Mouse (Mus musculus): ENCODE data around the gene Atg7. TPM values are rescaled to one million over a fixed set of nuclear protein-coding genes. Genes with fewer than 3 reads are reported as not detected.

The Atg7 gene
- total and polyA plus RNA-seq, 3 experiments: 11.1 to 15.7 (median 14.8) TPM

DNA sequence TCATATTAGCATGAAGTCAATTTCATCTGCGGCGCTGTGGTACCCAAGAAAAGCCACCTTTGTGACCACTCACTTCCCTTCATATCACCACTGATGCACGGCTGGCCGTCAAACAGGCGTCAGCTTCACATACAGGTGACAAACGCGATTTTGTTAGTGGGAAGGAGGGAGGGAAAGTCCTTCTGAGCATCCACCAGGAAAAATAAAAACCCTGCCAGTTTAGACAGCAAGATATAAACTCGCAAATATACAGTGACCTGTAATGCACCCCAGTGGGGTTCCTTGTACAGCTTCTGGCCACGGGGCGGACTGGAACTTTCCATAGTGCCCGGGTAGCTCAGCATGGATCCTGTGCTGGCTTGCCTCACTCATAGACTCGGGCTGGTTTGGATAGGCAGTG is 248.9 kb downstream of the Atg7 start:
- H3K79me2 ChIP-seq (replicated peaks; ENCODE audit: control insufficient read depth, extremely low read depth, insufficient read depth, poor library complexity, severe bottlenecking): peaks cover 76% of the 10 kb centered on the region
- no peak for DNase-seq (ENCODE audit: extremely low read depth)
- TF ChIP-seq MYC (IDR thresholded peaks at IDR 0.05; ENCODE audit: low read depth, low read length) (no peak), RAD21 (IDR thresholded peaks at IDR 0.05; ENCODE audit: low read depth, low read length) (no peak), JUND (conservative IDR thresholded peaks at IDR 0.05; ENCODE audit: low read depth, low read length) (no peak), NELFE (IDR thresholded peaks at IDR 0.05; ENCODE audit: low read depth, low read length) (no peak), CHD2 (IDR thresholded peaks at IDR 0.05; ENCODE audit: low read length) (no peak), MXI1 (IDR thresholded peaks at IDR 0.05; ENCODE audit: low read depth, low read length) (no peak), EP300 (IDR thresholded peaks at IDR 0.05; ENCODE audit: low read length) (no peak), ELF1 (IDR thresholded peaks at IDR 0.05; ENCODE audit: low read depth, low read length) (no peak), POLR2AphosphoS2 (IDR thresholded peaks at IDR 0.05; ENCODE audit: low read depth, low read length) (no peak), MAFK (IDR thresholded peaks at IDR 0.05; ENCODE audit: insufficient replicate concordance, low read length) (no peak), KAT2A (IDR thresholded peaks at IDR 0.05; ENCODE audit: insufficient replicate concordance, low read length) (no peak), UBTF (IDR thresholded peaks at IDR 0.05; ENCODE audit: low read depth, low read length) (no peak)
- peaks cover 63 to 85% of the 10 kb centered on the region in 2 experiments for H3K4me1 ChIP-seq (ENCODE audit: control insufficient read depth in 1 of 2, insufficient read depth in 2 of 2)
- H3K4me2 ChIP-seq (ENCODE audit: insufficient read depth, low read depth, poor library complexity, severe bottlenecking): no peak overlapping the region
- H3K9ac ChIP-seq (ENCODE audit: insufficient read depth, low read depth): no peak overlapping the region
- no peaks in the 10 kb centered on the region for H3K27me3 ChIP-seq (replicated peaks)
- no peak overlapping the region; the same call in 1 of the 2 replicates for H3K27ac ChIP-seq (ENCODE audit: insufficient read depth, low read depth)
- dilution Hi-C loops (cut with MboI; ENCODE audit: extremely low pct_ligation_motif_present, extremely low pct_unique_long_range_greater_than_20kb, low sequenced_read_pairs): no loop called here
- no peak overlapping the region for H3K4me3 ChIP-seq (replicated peaks in 1 of 3; ENCODE audit: low read depth in 2 of 3, low read length in 2 of 3, poor library complexity in 1 of 3)
- H3K9me3 ChIP-seq (replicated peaks; ENCODE audit: low read length): peaks cover 6% of the 10 kb centered on the region
- peaks cover 17 to 50% of the 10 kb centered on the region in 2 experiments for H3K36me3 ChIP-seq (replicated peaks in 1 of 2; ENCODE audit: control insufficient read depth in 1 of 2, insufficient read depth in 1 of 2, low read length in 1 of 2)
- in situ Hi-C loops (cut with MboI; ENCODE audit: low pct_ligation_motif_present, low pct_unique_long_range_greater_than_20kb, low sequenced_read_pairs): no loop called here

DNA sequence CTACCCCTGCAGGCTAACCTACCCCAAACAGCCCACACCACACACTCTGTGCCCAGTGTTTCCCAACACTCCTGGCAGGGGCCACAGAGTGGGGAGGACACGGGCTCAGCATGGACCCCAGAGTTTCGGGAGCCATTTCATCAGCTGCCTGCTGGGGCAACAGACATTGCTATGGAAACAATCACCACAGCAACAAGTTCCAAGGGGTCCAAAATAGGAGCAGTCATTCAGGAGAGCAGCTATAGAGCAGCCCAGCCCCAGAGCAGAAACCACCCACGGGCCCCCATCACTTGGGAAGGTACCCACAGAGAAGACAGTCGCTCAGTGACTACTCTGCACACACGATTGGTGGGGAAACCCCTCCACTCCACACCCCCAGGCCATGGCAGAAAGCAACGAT is 249.5 kb downstream of the Atg7 start:
- H3K79me2 ChIP-seq (replicated peaks; ENCODE audit: control insufficient read depth, extremely low read depth, insufficient read depth, poor library complexity, severe bottlenecking): peaks cover 79% of the 10 kb centered on the region
- peak overlapping the region; percentile 68 for H3K4me2 ChIP-seq (ENCODE audit: insufficient read depth, low read depth, poor library complexity, severe bottlenecking)
- dilution Hi-C loops (cut with MboI; ENCODE audit: extremely low pct_ligation_motif_present, extremely low pct_unique_long_range_greater_than_20kb, low sequenced_read_pairs): no loop called here
- peaks cover 6% of the 10 kb centered on the region for H3K9me3 ChIP-seq (replicated peaks; ENCODE audit: low read length)
- no peak for DNase-seq (ENCODE audit: extremely low read depth)
- H3K27ac ChIP-seq (ENCODE audit: insufficient read depth, low read depth): no peak overlapping the region; the same call in 1 of the 2 replicates
- H3K9ac ChIP-seq (ENCODE audit: insufficient read depth, low read depth): peak overlapping the region; percentile 1; the same call in 1 of the 2 replicates
- TF ChIP-seq TCF12 (IDR thresholded peaks at IDR 0.05; ENCODE audit: low read depth, low read length): 0 out of 2 replicates have a peak, but pooled peaks have one; percentile 18
- TF ChIP-seq MYC (IDR thresholded peaks at IDR 0.05; ENCODE audit: low read depth, low read length): no peak
- TF ChIP-seq ZKSCAN1 (IDR thresholded peaks at IDR 0.05; ENCODE audit: borderline replicate concordance, low read depth, low read length): no peak
- TF ChIP-seq MXI1 (IDR thresholded peaks at IDR 0.05; ENCODE audit: low read depth, low read length): peak; percentile 38; the same call in 1 of the 2 replicates
- TF ChIP-seq BHLHE40 (IDR thresholded peaks at IDR 0.05; ENCODE audit: low read depth, low read length): peak; percentile 24; the same call in 1 of the 2 replicates
- no peak for TF ChIP-seq RAD21 (IDR thresholded peaks at IDR 0.05; ENCODE audit: low read depth, low read length)
- no peak for TF ChIP-seq CTCF (conservative IDR thresholded peaks at IDR 0.05 in 1 of 2, IDR thresholded peaks at IDR 0.05 in 1 of 2; ENCODE audit: low read depth in 2 of 2, low read length in 2 of 2)
- H3K27me3 ChIP-seq (replicated peaks): no peaks in the 10 kb centered on the region
- H3K4me3 ChIP-seq (replicated peaks in 1 of 3; ENCODE audit: low read depth in 2 of 3, low read length in 2 of 3, poor library complexity in 1 of 3): no peak overlapping the region
- in situ Hi-C loops (cut with MboI; ENCODE audit: low pct_ligation_motif_present, low pct_unique_long_range_greater_than_20kb, low sequenced_read_pairs): no loop called here
- H3K4me1 ChIP-seq (ENCODE audit: control insufficient read depth in 1 of 2, insufficient read depth in 2 of 2): peaks cover 58 to 79% of the 10 kb centered on the region in 2 experiments
- H3K36me3 ChIP-seq (replicated peaks in 1 of 2; ENCODE audit: control insufficient read depth in 1 of 2, insufficient read depth in 1 of 2, low read length in 1 of 2): peaks cover 17 to 54% of the 10 kb centered on the region in 2 experiments
